Mouse (Mus musculus): ENCODE results near the gene Spata16.
"Not testable (repeated sequence)": the region's sequence is repeated elsewhere in the genome, so short reads cannot be mapped to it uniquely, and the experiment has no call there.

Gene Spata16

DNA sequence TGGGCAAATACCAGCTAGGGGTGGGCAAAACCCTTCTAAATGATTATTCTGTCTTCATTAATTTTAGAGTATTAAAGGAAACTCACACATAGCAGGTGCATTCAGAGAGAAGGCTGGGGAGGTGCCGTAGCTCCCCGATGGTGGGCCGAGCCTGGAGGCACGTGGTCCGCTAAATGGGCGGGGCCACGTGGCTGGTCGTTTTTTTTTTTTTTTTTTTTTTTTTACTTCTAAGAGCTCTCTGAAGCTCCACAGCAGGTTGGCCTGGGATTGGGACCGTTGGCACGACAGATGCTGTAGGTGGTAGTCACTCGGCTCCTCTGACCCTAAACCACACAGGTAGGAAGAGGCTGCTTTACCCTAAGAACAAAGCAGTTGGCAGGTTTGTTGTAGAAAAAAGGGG is at the start of gene Spata16:
TSS of gene Spata16 (plus strand) at position 219 of the 400 bp plus-strand sequence.
- DNase-seq: no peak

DNA sequence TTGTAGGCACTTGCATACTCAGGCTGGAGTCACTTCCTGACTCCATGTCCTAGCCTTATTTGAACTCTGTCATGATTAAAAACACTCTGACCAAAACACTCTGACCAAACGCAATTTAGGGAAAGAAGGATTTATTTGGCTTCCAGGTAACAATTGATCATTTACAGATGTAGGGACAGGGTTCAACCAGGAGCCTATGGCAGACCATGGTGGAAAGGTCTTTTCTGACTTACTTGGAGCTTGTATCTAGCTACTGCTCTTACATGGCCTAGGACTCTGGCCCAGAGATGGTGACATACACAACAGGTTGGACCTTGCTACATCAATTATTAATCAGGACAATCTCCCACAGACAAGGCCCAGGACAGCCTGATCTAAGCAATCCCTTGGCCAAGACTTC is 32.6 kb upstream of the Spata16 start:
- DNase-seq: no peak

DNA sequence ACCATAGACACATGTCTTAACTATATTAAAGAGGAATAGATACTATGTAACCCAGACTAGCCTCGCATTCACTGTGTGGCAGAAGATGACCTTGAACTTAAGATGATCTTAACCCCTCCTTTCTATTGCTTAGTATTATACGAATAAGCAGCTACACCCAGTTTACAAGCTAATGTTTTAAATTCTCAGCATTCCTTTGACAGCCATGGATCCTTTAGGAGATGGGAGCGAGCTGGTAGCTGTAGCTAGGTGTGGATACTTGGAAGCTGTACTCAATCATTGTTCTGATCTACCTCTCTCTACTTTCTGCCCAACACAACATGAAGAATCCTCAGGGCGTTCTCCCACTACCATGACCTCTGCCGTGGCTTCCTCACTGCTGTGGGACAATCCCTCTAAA is 28.9 kb upstream of the Spata16 start:
- no peak for DNase-seq

DNA sequence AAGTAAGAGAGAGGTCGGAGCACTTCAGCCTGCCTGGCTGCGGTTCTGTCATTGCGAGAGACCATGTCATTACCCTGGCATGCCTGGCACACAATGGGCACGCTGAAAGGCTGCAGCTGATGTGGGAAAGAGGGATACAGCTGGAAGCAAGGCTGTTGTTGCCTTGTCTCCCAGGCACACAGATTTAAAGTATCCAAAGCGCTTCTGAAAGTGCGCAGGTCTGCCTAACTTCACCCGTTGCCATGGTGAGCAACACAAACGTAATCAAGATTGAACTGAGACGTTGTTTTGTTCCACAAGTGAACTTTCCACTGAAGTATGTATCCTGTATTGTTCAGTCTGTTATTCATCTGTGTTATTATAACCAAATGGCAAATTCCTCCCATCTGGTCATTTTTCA is 1.8 kb downstream of the Spata16 start:
- DNase-seq: no peak

DNA sequence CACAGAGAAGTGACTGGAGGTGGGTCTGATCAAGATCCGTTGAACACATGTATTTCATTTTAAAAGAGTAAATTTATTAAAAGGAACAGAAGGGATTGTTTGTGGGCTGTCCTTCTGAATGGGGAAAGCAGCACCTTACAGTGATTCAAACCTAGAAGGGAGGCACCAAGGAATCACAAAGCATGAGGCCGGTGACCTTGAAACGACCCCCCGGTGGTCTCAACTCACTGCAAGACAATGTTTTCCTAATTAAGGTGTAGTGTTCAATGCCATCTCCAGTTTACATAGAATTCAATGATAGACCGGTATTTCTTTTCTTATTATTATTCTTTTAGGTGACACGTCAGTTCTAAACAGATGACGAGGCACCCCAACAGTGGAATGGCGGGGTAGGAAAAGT is 2.4 kb downstream of the Spata16 start:
- DNase-seq: no peak

DNA sequence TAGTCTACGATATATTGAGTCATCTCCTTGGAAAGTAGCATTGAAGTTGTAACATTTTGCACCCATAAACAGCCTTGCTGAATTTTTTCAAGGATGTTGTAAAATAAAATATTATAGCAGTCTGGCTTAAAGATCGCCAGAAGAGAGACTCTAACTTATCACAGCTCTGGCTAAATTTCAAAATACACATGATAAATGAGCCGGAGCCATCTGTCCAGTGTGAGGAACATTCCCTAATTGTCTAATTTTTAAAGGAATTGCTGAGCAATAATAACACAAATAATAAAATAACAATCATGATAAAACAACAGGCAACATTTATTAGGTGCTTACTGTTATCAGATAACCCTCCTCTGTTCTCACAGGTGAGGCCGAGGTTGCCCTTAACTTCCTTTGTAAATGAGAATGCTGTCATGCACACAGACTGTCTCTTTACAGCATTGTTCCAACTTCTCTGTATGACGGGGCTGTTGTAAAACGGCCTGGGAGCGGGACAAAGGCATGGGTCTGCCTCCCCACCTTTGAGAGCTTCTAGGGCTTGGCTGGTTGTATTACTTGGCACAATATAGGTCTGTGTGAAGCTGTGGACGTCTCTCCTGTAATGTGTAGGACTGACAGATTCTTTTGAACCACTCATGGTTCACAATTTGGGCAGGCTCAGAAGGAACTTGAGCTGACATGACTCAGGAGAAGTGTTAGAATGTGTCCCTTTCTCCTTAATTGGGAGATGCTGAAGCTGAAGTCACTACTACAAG is 3.1 kb downstream of the Spata16 start:
- DNase-seq: no peak

DNA sequence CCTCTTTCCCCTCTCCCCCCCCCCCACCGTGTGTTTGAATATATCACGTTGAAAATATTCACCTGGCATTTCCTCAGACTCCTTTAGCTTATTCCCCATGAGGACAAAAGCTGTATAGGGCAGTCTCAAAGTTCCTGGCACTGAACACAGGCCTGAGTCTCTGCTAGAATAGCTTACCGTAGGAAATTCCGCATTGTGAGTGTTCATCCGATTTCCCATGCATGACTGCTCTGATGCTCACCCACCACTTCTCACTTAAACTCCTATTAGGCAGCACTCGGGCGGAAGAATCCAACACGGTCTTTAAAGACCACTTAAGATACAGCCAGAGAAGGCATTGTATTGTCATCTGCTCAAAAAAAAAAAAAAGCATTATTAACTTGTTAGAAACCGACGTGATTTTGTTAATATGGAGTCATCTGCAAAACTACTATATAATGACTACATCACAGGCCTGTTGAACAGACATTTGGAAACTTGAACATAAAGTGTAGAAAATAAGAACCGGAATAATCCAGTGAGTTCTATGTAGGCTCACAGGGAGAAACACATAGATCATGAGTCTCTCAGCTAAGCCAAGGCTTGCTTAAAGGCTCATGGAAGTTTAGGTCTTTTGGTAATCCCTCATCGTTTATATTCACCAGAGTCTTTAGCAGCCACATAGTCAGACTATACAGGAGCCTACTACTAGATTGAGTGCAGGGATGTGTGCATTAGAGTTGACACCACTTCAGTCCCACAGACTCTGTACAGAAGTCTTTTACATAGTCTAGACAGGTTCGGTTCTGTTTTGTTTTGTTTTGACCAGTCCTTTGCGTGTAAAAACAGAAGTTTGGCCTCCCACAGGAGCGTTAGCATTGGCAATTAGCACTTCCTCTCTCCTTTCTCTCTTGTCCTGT is 4.2 kb downstream of the Spata16 start:
- no peak for DNase-seq

DNA sequence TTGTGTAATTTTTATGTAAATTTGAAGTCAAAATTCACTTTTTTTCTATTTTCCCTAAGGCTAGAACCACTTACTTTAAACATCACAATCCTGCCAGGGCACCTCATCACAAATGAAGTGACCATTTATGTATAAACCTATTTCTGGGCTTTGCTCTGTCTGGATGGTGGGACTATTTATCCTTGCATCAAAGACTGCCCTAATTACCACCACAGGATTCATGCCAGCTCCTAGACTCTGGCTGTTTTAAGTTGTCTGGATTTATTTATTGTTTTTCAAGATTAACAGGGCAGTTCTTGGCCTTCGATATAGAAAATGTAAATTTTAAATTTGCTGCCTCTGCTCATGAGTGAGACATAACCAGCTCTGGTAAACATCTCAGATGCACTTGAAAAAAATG is 6.7 kb downstream of the Spata16 start:
- DNase-seq: no peak

DNA sequence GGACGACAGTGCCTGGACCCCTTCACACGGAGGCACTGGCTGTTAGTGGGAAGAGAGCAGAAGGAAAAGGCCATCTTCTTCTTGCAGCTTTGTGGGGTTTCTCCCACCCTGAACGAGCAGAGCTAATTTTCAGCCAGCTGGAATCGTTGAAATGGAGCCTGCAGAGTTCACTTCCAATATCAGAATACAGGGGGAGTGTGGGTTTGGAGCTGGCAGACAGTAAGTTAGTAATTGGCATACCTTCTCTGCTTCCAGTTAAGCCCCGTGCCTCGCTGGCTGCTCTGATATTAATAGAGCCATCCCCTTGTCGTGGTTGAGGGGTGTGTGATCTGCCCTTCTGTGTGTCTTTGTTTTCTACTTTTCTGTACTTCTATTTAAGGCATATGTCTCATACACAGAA is 9.4 kb downstream of the Spata16 start:
- no peak for DNase-seq

DNA sequence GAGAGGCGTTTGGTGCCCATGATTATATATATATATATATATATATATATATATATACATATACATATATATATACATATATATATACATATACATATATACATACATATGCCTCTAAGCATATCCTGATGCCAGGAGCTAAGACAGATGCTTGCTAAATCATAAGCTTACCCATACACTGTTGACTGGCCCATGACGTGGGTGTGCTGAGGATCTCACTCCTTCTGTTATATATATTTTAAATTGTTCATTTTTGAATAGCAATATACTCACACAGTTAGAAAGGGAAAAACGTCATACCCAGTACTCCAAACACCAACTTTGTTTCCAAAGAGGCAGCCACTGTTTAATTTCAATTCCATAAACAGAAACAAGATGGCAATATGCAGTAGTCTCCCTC is 48.4 kb downstream of the Spata16 start:
- DNase-seq: no peak

DNA sequence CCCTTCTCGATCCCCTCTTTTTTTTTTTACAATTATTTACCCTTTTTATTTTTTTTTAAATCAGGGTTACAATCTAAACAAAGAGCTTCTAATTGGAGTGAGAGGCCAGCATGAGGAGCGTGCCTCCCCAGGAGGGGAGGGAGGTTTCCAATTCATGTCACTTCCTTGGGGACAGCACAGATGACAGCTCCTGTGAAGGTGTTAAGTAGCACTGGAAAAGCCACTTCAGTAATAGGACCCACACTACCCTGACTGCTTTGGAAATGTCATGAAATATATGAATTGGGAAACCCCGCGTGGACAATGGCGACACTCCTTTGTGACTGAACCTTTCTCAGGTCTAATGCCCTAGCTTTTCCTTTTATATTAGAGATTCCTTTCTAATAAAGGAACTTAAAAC is 72.1 kb downstream of the Spata16 start:
- not testable (repeated sequence) for DNase-seq

DNA sequence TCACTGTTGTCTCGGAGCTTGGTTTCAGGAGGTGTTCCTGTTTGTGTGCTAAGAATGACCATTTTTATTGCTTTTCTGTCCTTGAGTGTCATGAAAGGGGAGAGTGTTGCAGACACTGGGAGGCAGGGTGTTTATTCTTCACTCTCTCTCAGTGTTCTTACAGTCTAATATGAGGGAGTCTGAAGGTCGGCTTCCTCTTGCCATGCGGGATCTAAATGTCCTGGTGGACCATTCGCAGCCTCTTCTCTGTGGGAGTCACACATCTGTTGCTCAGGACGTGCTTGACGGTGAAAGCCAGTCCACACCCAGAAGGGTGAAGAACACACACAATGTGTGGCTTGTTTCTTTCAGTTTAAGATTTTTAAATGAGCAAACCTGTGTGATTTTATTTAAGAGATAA is 90.1 kb downstream of the Spata16 start:
- no peak for DNase-seq

DNA sequence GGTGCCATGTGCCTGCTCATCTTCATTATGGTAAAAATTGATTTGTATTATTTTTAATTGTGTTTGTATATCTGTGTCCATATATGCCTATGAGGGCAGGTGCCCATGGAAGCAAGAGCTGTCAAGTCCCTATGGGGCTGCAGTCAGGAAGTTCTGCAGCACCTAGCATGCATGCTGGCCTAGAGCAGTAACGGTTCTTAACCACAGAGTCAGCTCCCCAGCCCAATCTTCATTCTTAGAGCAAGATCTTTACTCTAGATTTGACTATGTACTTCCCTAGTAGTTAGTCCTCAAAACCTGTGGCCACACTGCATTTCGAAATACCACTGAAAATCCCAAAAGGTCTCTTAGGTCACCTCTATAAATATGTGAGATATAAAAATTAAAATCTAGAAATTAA is 113.1 kb downstream of the Spata16 start:
- no peak for DNase-seq

DNA sequence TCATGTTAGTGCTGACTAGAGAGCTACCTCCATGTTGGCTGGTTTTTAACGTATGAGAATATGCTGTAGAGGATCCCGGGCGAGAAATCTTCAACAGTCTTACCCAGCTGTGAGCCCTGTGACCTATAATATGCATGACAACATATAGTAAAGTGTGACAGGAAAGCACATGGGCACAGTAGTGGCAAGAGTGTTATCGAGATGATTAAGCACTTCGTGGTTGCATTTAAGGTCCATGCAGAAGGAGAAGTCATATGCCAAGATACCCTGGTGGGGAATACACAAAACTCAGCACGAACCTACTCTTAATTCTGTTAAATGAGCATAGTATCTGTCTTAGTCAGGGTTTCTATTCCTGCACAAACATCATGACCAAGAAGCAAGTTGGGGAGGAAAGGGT is 115.0 kb downstream of the Spata16 start:
- DNase-seq: no peak

DNA sequence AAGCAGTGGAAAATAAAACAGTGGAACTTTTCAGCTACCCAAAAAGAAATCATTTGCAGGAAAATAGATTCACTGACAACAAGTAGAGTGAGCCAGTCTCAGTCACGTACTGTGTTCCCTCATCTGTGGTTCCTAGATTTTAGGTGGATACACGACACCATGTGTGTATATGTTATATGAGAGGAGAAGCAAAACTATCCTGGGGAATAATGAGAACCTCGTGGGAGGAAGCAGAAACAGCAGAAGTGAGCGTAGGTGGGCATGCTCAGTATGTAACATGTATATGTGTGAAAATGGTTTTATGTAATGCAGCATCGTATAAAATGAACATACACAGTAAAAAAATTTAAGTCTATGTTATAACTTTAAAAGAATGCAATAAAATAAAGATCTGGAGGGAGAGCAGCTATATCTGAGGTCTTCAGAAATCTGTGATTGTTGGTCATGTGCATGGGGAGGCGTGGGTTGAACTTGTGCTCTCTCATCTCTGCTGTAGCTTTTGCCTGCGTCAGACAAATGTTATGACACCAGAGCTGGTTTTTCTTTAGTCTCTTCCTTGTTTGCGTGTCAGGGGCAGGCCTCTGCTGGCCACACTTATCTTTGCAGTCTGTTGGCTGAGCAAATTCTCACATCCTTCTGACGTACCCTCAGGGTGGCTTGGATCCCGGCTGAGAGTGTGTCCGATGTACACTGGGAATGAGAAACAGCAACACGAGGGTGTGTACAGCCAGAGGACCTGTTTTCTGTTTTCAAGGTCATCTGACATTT is 156.1 kb downstream of the Spata16 start:
- DNase-seq: no peak

DNA sequence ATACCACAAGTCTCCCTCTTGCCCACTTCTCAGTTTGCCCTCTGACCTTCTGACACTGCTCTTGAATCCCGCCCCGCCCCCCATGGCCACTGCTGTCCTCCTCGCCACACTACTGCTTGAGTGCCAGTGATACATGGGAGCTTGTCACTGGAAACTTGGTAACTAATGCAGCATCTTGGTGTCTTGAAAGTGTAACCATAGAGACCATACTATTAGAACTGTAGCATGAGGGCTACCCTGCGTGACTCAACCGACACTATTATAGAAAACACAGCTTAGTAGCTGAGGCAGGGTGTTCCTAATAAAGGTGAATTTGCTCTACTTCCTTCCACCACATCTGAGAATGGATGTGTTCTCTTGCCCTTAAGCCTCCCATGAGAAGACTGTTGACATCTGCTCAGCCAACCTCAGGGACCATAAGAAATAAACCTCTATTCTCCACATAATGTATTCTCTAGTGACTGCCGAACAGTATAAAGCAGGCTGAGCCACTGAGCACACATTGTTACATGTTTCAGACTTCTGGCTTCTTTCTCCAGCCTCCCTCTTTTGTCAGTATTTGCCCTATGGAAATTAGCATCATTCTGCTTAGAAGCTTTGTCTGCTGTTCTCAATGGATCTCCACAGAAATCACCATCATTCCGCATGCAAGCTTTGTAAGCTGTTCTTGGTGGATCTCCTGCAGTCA is 158.6 kb downstream of the Spata16 start:
- no peak for DNase-seq

DNA sequence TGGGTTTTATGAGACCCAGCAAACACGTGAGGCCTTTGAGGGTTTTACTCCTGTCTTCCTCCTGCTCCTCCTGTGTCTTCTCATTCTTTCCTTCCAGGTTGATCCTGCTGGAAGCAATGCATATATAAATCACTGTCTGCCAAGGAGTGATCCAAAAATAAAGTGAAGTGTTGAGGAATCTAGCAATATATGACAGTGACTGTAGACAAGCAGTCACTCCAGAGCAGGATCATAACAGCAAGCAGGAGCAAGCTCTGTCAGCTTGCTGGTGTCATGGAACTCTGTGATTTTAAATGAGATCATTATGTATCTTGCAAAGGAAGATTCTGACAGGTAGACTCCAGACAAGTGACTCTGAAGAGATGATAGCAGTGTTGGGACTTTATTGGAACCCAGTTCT is 159.5 kb downstream of the Spata16 start:
- DNase-seq: no peak

DNA sequence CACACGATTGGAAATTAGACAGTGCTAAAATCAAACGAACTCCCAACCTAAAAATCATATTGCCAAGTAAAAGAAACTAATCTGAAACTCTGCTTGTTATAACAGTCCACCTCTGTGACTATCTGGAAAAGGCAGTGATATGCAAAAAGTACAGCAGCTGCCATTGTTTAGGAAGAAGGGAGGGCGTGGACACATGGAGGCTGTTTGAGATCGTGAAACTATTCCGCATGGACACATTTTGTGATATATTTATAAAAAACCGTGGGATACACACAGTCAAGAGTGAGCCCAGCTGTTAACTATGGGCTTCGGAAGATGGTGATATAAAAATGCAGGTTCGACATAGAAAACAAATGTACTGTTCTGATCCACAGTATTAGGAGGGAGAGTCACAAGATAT is 176.9 kb downstream of the Spata16 start:
- no peak for DNase-seq

DNA sequence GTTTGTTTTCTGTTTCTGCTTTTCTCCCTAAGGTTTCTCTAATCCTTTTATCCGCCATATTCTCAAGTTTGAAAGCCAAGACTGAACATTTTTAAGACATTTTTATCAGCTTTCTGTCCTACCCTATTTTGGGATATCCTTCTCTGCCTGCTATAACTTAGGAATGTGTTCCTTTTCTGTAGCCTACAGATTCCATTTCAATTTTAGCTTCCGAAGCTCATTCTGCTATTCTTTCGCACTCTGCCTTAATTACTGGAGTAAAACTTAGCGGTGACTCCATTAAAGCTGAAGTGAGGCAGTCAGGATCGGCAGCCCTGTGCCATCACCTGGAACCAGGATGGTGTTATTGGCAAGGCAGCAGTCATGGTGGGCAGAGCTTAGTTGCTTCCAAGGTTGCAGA is 178.3 kb downstream of the Spata16 start:
- no peak for DNase-seq

DNA sequence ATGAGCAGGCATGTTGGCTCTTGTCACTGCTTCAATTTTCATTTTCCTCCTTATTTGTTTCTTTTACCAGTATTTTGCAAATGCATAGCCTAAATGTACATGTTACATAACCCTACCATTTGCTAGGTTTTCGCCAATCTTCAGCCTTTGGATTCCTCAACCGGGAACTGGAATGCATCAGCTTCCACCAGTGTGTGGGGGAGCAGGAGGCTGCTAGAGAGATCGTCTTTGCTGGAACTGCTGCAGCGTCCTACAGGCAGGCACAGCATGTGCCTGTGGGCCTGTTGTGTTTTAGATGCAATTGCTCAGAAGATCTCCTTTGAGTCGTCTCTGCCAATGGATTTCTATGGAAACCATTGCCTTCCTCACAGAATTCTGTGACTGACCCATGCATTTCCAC is 182.0 kb downstream of the Spata16 start:
- peak; percentile 26 for DNase-seq

DNA sequence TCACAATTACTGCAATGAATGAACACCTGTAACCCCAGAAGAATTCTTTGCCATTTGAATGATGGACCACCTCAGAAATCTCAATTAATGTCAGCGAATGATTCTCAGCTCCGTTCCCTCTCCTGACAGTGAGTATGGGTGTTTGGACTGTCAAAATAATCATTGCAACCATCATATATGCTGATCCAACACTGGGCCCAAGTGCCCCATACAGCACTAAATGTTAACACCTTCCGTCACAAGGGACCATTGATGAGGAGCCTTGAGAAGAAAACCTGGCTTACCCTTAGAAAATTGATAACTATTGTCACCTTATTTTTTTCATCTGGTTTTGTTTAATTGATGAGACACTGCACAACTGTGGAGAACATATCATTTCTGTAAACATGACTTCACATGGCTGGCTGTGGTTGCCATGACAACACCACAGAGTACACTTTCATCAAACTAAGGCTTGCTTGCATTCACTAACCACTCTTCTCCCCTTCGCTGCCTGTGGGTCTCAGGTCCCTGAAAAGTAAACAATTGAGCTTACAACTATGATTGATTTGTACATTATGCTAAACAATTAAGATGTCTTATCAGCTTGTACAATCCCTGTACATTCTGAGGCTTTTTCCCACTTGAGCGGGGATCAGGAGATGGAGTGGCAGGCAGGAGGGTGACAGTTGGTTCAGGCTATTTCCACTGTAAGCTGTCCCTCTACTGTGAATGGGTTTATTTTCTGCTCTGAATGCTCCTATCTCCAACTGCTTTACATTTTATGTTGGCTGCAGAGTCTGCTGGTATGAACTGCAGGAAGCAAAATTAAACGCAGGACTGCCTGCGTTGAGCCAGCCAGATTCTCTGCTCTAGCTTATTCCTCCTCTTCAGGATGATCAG is 189.8 kb downstream of the Spata16 start:
- no peak for DNase-seq

DNA sequence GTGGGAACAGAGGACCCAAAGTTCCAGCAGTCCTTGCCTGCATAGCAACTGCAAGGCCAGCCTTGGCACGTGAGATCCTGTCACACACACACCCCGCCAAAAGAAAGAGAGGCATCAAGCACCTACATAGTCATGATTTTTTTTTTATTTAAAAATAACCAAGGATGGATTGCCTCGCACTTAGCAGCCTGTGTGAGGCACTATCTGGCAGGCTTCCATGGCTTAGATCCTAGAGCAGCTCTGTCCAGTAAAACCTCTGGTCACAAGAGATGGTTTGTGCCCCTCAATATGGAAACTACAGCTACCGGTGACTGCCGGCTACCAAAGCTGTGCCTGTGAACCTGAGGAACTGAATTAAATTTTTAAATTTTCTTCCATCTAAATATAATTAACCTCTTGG is 195.5 kb downstream of the Spata16 start:
- no peak for DNase-seq

Measured in right cerebral cortex, postnatal 25 days (tissue).